Comparison of ENCODE assay signal across 8 mouse cellular contexts in genomic region chr10:75059396-75059795, GRCm38 (mm10). TPM values are rescaled to one million over a fixed set of nuclear protein-coding genes. Genes with fewer than 3 reads are reported as not detected.
DNase-seq lines count a peak whose midpoint lies in the region; ATAC-seq and TF ChIP-seq lines count a peak whose summit lies in the region.

No protein-coding gene starts in this region.

- no peaks in the 10 kb centered on the region for H3K9me3 ChIP-seq in hindbrain, embryonic 11.5 days (ENCODE audit: control insufficient read depth, low read length)
- H3K9me3 ChIP-seq in lung, postnatal 0 days (ENCODE audit: low read length) = no peaks in the 10 kb centered on the region

- H3K4me2 ChIP-seq in hindbrain, embryonic 11.5 days (replicated peaks; ENCODE audit: low read depth, low read length) = peak overlapping the region; percentile 3; the same call in 1 of the 2 replicates
- H3K4me2 ChIP-seq in lung, postnatal 0 days (replicated peaks; ENCODE audit: low read depth, low read length) = peak overlapping the region; percentile 90

- no peak for TF ChIP-seq POLR2A in cerebellum, adult 2 months (IDR thresholded peaks at IDR 0.05; ENCODE audit: borderline replicate concordance, insufficient read depth, low read length)

- ATAC-seq in hindbrain, embryonic 11.5 days (ENCODE audit: low FRiP score) = no peak
- peak; percentile 36 for ATAC-seq in lung, postnatal 0 days

- H3K27me3 ChIP-seq in cerebellum, adult 2 months (ENCODE audit: control insufficient read depth, insufficient read depth, low read length) = no peaks in the 10 kb centered on the region
- H3K27me3 ChIP-seq in hindbrain, embryonic 11.5 days (ENCODE audit: control insufficient read depth, insufficient read depth, low read length) = peaks cover 4% of the 10 kb centered on the region; the same call in 1 of the 2 replicates
- H3K27me3 ChIP-seq in lung, postnatal 0 days (replicated peaks; ENCODE audit: insufficient read depth, low read length) = no peaks in the 10 kb centered on the region

- no peak overlapping the region for H3K27ac ChIP-seq in cerebellum, adult 2 months (ENCODE audit: insufficient read depth, low read length)
- H3K27ac ChIP-seq in hindbrain, embryonic 11.5 days (ENCODE audit: low read depth, low read length) = no peak overlapping the region
- no peak overlapping the region for H3K27ac ChIP-seq in lung, postnatal 0 days (ENCODE audit: low read length)

- peak; percentile 61 for DNase-seq in MEL-GATA-1-ER (ENCODE audit: extremely low read depth, low read depth)
- peak; percentile 78 to 79 for DNase-seq in cerebellum, adult 2 months
- DNase-seq in forelimb bud, embryonic 11.5 days (ENCODE audit: low read depth, low spot score) = peak; percentile 76
- DNase-seq in hindbrain, embryonic 11.5 days (ENCODE audit: low spot score) = peak; percentile 81
- DNase-seq in layer of hippocampus, adult 9-11 months = peak; percentile 74
- DNase-seq in lung, postnatal 0 days (ENCODE audit: low spot score) = peak; percentile 92
- peak; percentile 89 for DNase-seq in retina, embryonic 14.5 days (ENCODE audit: low spot score)
- DNase-seq in thymus, postnatal 36 days = peak; percentile 70 to 71

- no peak for TF ChIP-seq EP300 in lung, postnatal 0 days (IDR thresholded peaks at IDR 0.05)

- no peaks in the 10 kb centered on the region for H3K36me3 ChIP-seq in hindbrain, embryonic 11.5 days (ENCODE audit: control insufficient read depth, insufficient read depth, low read length)
- no peaks in the 10 kb centered on the region for H3K36me3 ChIP-seq in lung, postnatal 0 days (ENCODE audit: insufficient read depth, low read length)

- peak; percentile 95 for TF ChIP-seq CTCF in cerebellum, adult 2 months (IDR thresholded peaks at IDR 0.05; ENCODE audit: borderline replicate concordance, insufficient read depth, low read depth, low read length)
- peak; percentile 85 for TF ChIP-seq CTCF in lung, postnatal 0 days (IDR thresholded peaks at IDR 0.05)

- H3K4me1 ChIP-seq in cerebellum, adult 2 months (ENCODE audit: control insufficient read depth, insufficient read depth, low read length) = peaks cover 14% of the 10 kb centered on the region
- peaks cover 12% of the 10 kb centered on the region for H3K4me1 ChIP-seq in hindbrain, embryonic 11.5 days (replicated peaks; ENCODE audit: control insufficient read depth, insufficient read depth, low read length)
- peaks cover 11% of the 10 kb centered on the region; the same call in 1 of the 2 replicates for H3K4me1 ChIP-seq in lung, postnatal 0 days (ENCODE audit: insufficient read depth, low read depth, low read length)

- H3K9ac ChIP-seq in hindbrain, embryonic 11.5 days (ENCODE audit: low read depth, low read length) = no peak overlapping the region
- H3K9ac ChIP-seq in lung, postnatal 0 days (replicated peaks; ENCODE audit: low read depth) = no peak overlapping the region

- WGBS in cerebellum, adult 2 months = under 1% methylated on average over 11 of the region's 11 CpGs
- 1% methylated on average over 11 of the region's 11 CpGs for WGBS in hindbrain, embryonic 11.5 days
- 2% methylated on average over 11 of the region's 11 CpGs for WGBS in lung, postnatal 0 days

- no peak overlapping the region for H3K4me3 ChIP-seq in cerebellum, adult 2 months (replicated peaks; ENCODE audit: insufficient read depth, low read depth, low read length)
- no peak overlapping the region for H3K4me3 ChIP-seq in hindbrain, embryonic 11.5 days (ENCODE audit: low read depth, low read length)
- no peak overlapping the region for H3K4me3 ChIP-seq in lung, postnatal 0 days (ENCODE audit: low read depth, low read length)

RNA-seq across cellular contexts. Expression of gene Bcr, which starts 1.0 kb away (rescaled TPM):
- polyA plus RNA-seq in cerebellum, adult 2 months (2012; rRNA removed) = 44.3 and 44.4 TPM in 2 replicates
- 10.5 and 15.2 TPM in 2 replicates for polyA plus RNA-seq in hindbrain, embryonic 11.5 days (2014; fragmentation: Nextera tagmentation; extraction: Ambion mirVana)
- polyA plus RNA-seq in lung, postnatal 0 days (2015; fragmentation: Nextera tagmentation; extraction: Ambion mirVana) = 16.5 and 20.2 TPM in 2 replicates

RNA-seq across cellular contexts. Expression of gene Rab36, which starts 22.5 kb away (rescaled TPM):
- 20.4 and 21.2 TPM in 2 replicates for polyA plus RNA-seq in cerebellum, adult 2 months (2012; rRNA removed)
- 6.8 and 9.3 TPM in 2 replicates for polyA plus RNA-seq in hindbrain, embryonic 11.5 days (2014; fragmentation: Nextera tagmentation; extraction: Ambion mirVana)
- 4.7 and 6.1 TPM in 2 replicates for polyA plus RNA-seq in lung, postnatal 0 days (2015; fragmentation: Nextera tagmentation; extraction: Ambion mirVana)

RNA-seq across cellular contexts. Expression of gene Rsph14, which starts 27.0 kb away (rescaled TPM):
- 0.43 and 0.79 TPM in 2 replicates for polyA plus RNA-seq in cerebellum, adult 2 months (2012; rRNA removed)
- polyA plus RNA-seq in hindbrain, embryonic 11.5 days (2014; fragmentation: Nextera tagmentation; extraction: Ambion mirVana) = 0.15 and 0.46 TPM in 2 replicates
- polyA plus RNA-seq in lung, postnatal 0 days (2015; fragmentation: Nextera tagmentation; extraction: Ambion mirVana) = 8.8 and 8.9 TPM in 2 replicates
